Mouse (Mus musculus): ENCODE measurements around the gene Soat1. TPM values are rescaled to one million over a fixed set of nuclear protein-coding genes. Genes with fewer than 3 reads are reported as not detected.
"Not testable (repeated sequence)": the region's sequence is repeated elsewhere in the genome, so short reads cannot be mapped to it uniquely, and the experiment has no call there.

The Soat1 gene
- polyA plus RNA-seq, 1 experiment from 2014 or later: 29.4 TPM

DNA sequence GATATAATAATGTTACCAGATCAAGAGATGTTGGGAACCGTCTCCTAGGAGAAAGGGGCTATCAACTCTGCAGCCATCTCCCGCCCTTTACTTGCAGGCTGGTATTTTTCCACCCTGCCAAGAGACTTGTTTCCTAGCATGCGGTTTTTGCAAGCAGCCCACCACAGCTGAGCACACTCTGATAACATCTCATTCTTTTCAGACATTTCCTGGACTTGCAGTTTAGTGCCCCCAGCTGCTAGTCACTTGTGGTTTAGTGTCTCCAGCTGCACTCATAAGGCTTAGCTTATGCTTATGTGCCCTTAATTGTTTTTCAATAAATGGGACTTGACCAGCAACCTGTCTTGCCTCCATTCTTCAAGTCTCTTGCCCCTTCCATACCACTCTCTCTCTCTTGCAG is 66.1 kb downstream of the Soat1 start:
- WGBS: 83% methylated on average over 3 of the region's 3 CpGs
- no peak for DNase-seq (ENCODE audit: low spot score)
- Histone ChIP-seq H3K4me3 (no peak overlapping the region), H3K36me3 (no peaks in the 10 kb centered on the region), H3K27me3 (ENCODE audit: low read depth, poor library complexity, severe bottlenecking) (no peaks in the 10 kb centered on the region), H3K9me3 (replicated peaks) (no peaks in the 10 kb centered on the region), H3K4me1 (no peaks in the 10 kb centered on the region), H3K27ac (replicated peaks) (no peak overlapping the region)

DNA sequence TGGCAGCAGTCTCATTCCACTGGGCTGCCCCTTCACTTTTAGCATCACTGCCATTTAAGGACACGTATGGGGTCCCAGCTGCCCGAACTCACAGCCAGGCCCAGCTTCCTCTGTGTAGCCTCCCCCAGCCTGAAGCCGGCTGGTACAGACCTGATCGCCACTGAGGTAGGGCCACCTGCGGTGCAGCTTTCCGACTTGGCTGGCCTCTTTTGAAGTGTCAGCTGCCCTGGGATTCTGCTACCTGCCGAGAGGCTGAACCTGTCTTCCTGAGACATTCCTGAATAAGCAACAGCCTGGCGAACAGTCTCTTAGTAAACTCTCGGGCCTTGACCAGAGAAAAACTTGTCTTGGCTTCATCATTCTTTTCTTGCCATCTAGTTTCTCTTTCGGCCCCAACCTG is 70.9 kb downstream of the Soat1 start:
- no peak overlapping the region for H3K4me3 ChIP-seq
- WGBS: 35% methylated on average over 10 of the region's 10 CpGs
- H3K4me1 ChIP-seq: no peaks in the 10 kb centered on the region
- H3K36me3 ChIP-seq: no peaks in the 10 kb centered on the region
- no peak overlapping the region for H3K27ac ChIP-seq (replicated peaks)
- H3K27me3 ChIP-seq (ENCODE audit: low read depth, poor library complexity, severe bottlenecking): no peaks in the 10 kb centered on the region
- no peaks in the 10 kb centered on the region for H3K9me3 ChIP-seq (replicated peaks)
- no peak for DNase-seq (ENCODE audit: low spot score)

DNA sequence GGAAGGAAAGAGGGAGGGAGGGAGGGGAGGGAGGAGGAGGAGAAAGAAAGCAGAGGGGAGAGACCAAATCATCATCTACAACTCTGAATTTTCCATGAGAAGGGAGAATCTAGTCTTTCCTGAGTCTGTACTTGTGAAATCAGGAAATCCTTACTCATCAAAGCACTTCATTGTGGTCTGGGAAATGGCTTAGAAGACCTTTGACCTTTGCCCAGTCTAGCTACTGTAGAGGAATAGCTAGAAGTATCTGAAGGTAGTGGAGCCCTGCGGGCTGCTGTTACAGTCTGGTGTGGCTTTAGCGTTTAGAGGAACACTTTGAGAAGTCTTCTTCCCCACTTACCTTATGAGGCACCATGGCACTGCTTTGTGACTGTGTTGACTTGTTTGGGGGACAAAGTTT is 71.6 kb downstream of the Soat1 start:
- no peaks in the 10 kb centered on the region for H3K27me3 ChIP-seq (ENCODE audit: low read depth, poor library complexity, severe bottlenecking)
- no peak for DNase-seq (ENCODE audit: low spot score)
- no peak overlapping the region for H3K4me3 ChIP-seq
- H3K27ac ChIP-seq (replicated peaks): no peak overlapping the region
- H3K36me3 ChIP-seq: no peaks in the 10 kb centered on the region
- WGBS: 55% methylated on average over 2 of the region's 2 CpGs
- no peaks in the 10 kb centered on the region for H3K9me3 ChIP-seq (replicated peaks)
- no peaks in the 10 kb centered on the region for H3K4me1 ChIP-seq

DNA sequence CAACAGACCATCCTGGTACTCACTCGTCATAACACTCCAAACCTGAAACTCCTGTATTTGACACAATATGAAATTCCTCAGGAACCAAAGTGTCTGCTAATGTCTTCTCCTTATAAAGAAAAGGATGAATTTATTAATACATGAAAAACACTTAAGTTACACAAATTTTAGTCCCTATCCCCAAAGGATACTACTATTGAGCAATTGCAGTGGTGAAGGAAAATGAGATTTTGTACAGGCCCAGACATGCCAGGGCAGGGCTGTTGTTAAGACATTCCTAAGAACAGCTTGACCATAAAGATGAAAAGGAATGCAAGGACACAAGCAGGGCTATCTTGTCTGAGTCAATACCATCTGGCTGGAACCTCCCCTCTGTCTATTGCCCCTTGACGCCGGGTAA is 74.0 kb downstream of the Soat1 start:
- 86% methylated on average over 3 of the region's 3 CpGs for WGBS
- not testable (repeated sequence) for H3K36me3 ChIP-seq

GRCm38 (mm10) chr1:156393148-156393547 is 81.0 kb downstream of the Soat1 start:
- WGBS: 86% methylated on average over 4 of the region's 4 CpGs
- no peak for DNase-seq (ENCODE audit: low spot score)
- Histone ChIP-seq H3K27me3 (ENCODE audit: low read depth, poor library complexity, severe bottlenecking) (no peaks in the 10 kb centered on the region), H3K4me3 (no peak overlapping the region), H3K9me3 (replicated peaks) (no peaks in the 10 kb centered on the region), H3K27ac (replicated peaks) (no peak overlapping the region), H3K36me3 (no peaks in the 10 kb centered on the region), H3K4me1 (no peaks in the 10 kb centered on the region)

More for the DNA sequence above, 74.0 kb downstream of the Soat1 start:
- not testable (repeated sequence) for H3K9me3 ChIP-seq (replicated peaks); H3K4me3 ChIP-seq; H3K4me1 ChIP-seq; H3K27ac ChIP-seq (replicated peaks); H3K27me3 ChIP-seq (ENCODE audit: low read depth, poor library complexity, severe bottlenecking); DNase-seq (ENCODE audit: low spot score)

GRCm38 (mm10) chr1:156386880-156387279 is 87.3 kb downstream of the Soat1 start:
- WGBS: 72% methylated on average over 3 of the region's 3 CpGs
- no peak overlapping the region for H3K27ac ChIP-seq (replicated peaks)
- DNase-seq (ENCODE audit: low spot score): no peak

GRCm38 (mm10) chr1:156386232-156386631 is 87.9 kb downstream of the Soat1 start:
- WGBS: 89% methylated on average over 4 of the region's 4 CpGs
- Histone ChIP-seq H3K9me3 (replicated peaks) (no peaks in the 10 kb centered on the region), H3K4me1 (no peaks in the 10 kb centered on the region), H3K4me3 (no peak overlapping the region), H3K36me3 (no peaks in the 10 kb centered on the region), H3K27ac (replicated peaks) (no peak overlapping the region), H3K27me3 (ENCODE audit: low read depth, poor library complexity, severe bottlenecking) (no peaks in the 10 kb centered on the region)
- no peak for DNase-seq (ENCODE audit: low spot score)

More at GRCm38 (mm10) chr1:156386880-156387279, 87.3 kb downstream of the Soat1 start:
- Histone ChIP-seq H3K9me3 (replicated peaks) (no peaks in the 10 kb centered on the region), H3K36me3 (no peaks in the 10 kb centered on the region), H3K4me1 (no peaks in the 10 kb centered on the region), H3K4me3 (no peak overlapping the region), H3K27me3 (ENCODE audit: low read depth, poor library complexity, severe bottlenecking) (no peaks in the 10 kb centered on the region)

DNA sequence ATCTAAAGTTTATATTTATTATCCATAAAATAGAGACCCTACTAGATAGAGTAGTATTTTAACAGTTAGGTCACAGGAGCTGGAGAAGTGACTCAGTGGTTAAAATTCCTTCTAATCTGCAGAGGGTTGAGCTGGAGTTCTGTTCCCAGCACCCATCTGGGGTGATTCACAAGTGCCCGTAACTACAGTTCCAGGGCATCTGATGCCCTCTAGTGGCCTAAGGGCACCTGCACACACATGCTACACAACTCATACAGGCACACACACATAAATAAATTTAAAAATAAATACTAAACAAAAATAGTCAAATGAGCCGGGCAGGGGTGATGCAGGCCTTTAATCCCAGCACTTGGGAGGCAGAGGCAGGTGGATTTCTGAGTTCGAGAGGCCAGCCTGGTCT is 92.9 kb downstream of the Soat1 start:
- H3K27ac ChIP-seq (replicated peaks): no peak overlapping the region
- H3K36me3 ChIP-seq: no peaks in the 10 kb centered on the region
- H3K4me3 ChIP-seq: no peak overlapping the region
- 90% methylated on average over 3 of the region's 3 CpGs for WGBS
- H3K9me3 ChIP-seq (replicated peaks): no peaks in the 10 kb centered on the region
- H3K27me3 ChIP-seq (ENCODE audit: low read depth, poor library complexity, severe bottlenecking): no peaks in the 10 kb centered on the region
- H3K4me1 ChIP-seq: no peaks in the 10 kb centered on the region
- no peak for DNase-seq (ENCODE audit: low spot score)

Other genes starting within 250 kb of the Soat1 start
- 0.21 TPM in 1 of 2 replicates, not detected in the other for gene Tdrd5, start 170.7 kb downstream of the Soat1 start, polyA plus RNA-seq (2016; fragmentation: Nextera tagmentation; extraction: Ambion mirVana)
- gene Nphs2, start 163.6 kb downstream of the Soat1 start, polyA plus RNA-seq (2016; fragmentation: Nextera tagmentation; extraction: Ambion mirVana): 0.04 TPM in 1 of 2 replicates, not detected in the other
- gene Gm2000, start 108.3 kb downstream of the Soat1 start, polyA plus RNA-seq (2016; fragmentation: Nextera tagmentation; extraction: Ambion mirVana): 756 and 885 TPM in 2 replicates
- gene Axdnd1, start 53.2 kb downstream of the Soat1 start, polyA plus RNA-seq (2016; fragmentation: Nextera tagmentation; extraction: Ambion mirVana): 0.09 and 0.12 TPM in 2 replicates
- 0.35 TPM in 2 replicates for gene Gm10031, start 49.7 kb upstream of the Soat1 start, polyA plus RNA-seq (2016; fragmentation: Nextera tagmentation; extraction: Ambion mirVana)
- 4.7 and 5.3 TPM in 2 replicates for gene Abl2, start 84.5 kb upstream of the Soat1 start, polyA plus RNA-seq (2016; fragmentation: Nextera tagmentation; extraction: Ambion mirVana)
- 6.1 and 6.9 TPM in 2 replicates for gene Tor3a, start 200.0 kb upstream of the Soat1 start, polyA plus RNA-seq (2016; fragmentation: Nextera tagmentation; extraction: Ambion mirVana)
- 16.6 and 19.9 TPM in 2 replicates for gene Fam20b, start 244.8 kb upstream of the Soat1 start, polyA plus RNA-seq (2016; fragmentation: Nextera tagmentation; extraction: Ambion mirVana)

All from midbrain, embryonic 10.5 days (tissue).